Mouse (Mus musculus): Measurements from ENCODE around the gene Spo11. TPM values are rescaled to one million over a fixed set of nuclear protein-coding genes. Genes with fewer than 3 reads are reported as not detected.
A peak's percentile ranks its signal among the peaks of the same experiment; 100 is the strongest.

Gene Spo11
- under 1 TPM in 1 of 2 experiments, not detected in 1; 0.11 TPM for total RNA-seq (2021)
- long read RNA-seq, experiment 1, result 0 reads
- long read RNA-seq, experiment 2, result 0 reads

- DNase-seq, result no peak
- intact Hi-C loops (cut with DNase I; ENCODE audit: low total_unique reads), result no loop called here
Observed at GRCm38 (mm10) chr2:172977409-172978130, at the start of gene Spo11. Spo11 (plus strand) TSS chr2:172977700.

- DNase-seq, result no peak
- intact Hi-C loops (cut with DNase I; ENCODE audit: low total_unique reads), result no loop called here
Observed at GRCm38 (mm10) chr2:172929905-172930436, 47.5 kb upstream of the Spo11 start.

- intact Hi-C loops (cut with DNase I; ENCODE audit: low total_unique reads), result no loop called here
- DNase-seq, result no peak
Observed at GRCm38 (mm10) chr2:172931137-172931898, 46.2 kb upstream of the Spo11 start.

- DNase-seq, result no peak
- intact Hi-C loops (cut with DNase I; ENCODE audit: low total_unique reads), result no loop called here
Observed at GRCm38 (mm10) chr2:172933631-172934419, 43.7 kb upstream of the Spo11 start.

GRCm38 (mm10) chr2:172934420-172934788 is 43.1 kb upstream of the Spo11 start:
- intact Hi-C loops (cut with DNase I; ENCODE audit: low total_unique reads), result no loop called here
- DNase-seq, result no peak

- DNase-seq, result peak; percentile 34
- intact Hi-C loops (cut with DNase I; ENCODE audit: low total_unique reads), result no loop called here
Observed at GRCm38 (mm10) chr2:172934891-172935740, 42.4 kb upstream of the Spo11 start.

- no peak for DNase-seq
- intact Hi-C loops (cut with DNase I; ENCODE audit: low total_unique reads), result no loop called here
Observed at GRCm38 (mm10) chr2:172935776-172936562, 41.5 kb upstream of the Spo11 start.

- no peak for DNase-seq
- intact Hi-C loops (cut with DNase I; ENCODE audit: low total_unique reads), result no loop called here
Observed at GRCm38 (mm10) chr2:172936844-172937243, 40.7 kb upstream of the Spo11 start.

GRCm38 (mm10) chr2:172937326-172938190 is 39.9 kb upstream of the Spo11 start:
- DNase-seq, result no peak
- intact Hi-C loops (cut with DNase I; ENCODE audit: low total_unique reads), result no loop called here

- DNase-seq, result no peak
- intact Hi-C loops (cut with DNase I; ENCODE audit: low total_unique reads), result no loop called here
Observed at GRCm38 (mm10) chr2:172938761-172939638, 38.5 kb upstream of the Spo11 start.

- intact Hi-C loops (cut with DNase I; ENCODE audit: low total_unique reads), result no loop called here
- DNase-seq, result no peak
Observed at GRCm38 (mm10) chr2:172939639-172940002, 37.9 kb upstream of the Spo11 start.

- intact Hi-C loops (cut with DNase I; ENCODE audit: low total_unique reads), result no loop called here
Observed at GRCm38 (mm10) chr2:172940003-172940798, 37.3 kb upstream of the Spo11 start, which contains the start of gene Bmp7. Bmp7 (minus strand) TSS chr2:172940321.

GRCm38 (mm10) chr2:172940799-172941163 is 36.7 kb upstream of the Spo11 start:
- intact Hi-C loops (cut with DNase I; ENCODE audit: low total_unique reads), result no loop called here
- DNase-seq, result no peak

More at GRCm38 (mm10) chr2:172940003-172940798, 37.3 kb upstream of the Spo11 start, which contains the start of gene Bmp7:
- DNase-seq, result peak; percentile 61

GRCm38 (mm10) chr2:172949051-172949450 is 28.4 kb upstream of the Spo11 start:
- intact Hi-C loops (cut with DNase I; ENCODE audit: low total_unique reads), result no loop called here
- DNase-seq, result no peak

GRCm38 (mm10) chr2:172950119-172950676 is 27.3 kb upstream of the Spo11 start:
- DNase-seq, result no peak
- intact Hi-C loops (cut with DNase I; ENCODE audit: low total_unique reads), result no loop called here
